Mouse (Mus musculus) adipose tissue, adult 10 weeks (tissue): ENCODE measurements around the gene Tcf15. TPM values are rescaled to one million over a fixed set of nuclear protein-coding genes. Genes with fewer than 3 reads are reported as not detected.

Experiments
- polyA plus RNA-seq: library from polyadenylated mRNA; stranded (reverse); fragments of 350-450 nt; fragmentation: Illumina TruSeq; extraction: RNeasy Lipid Tissue Mini Kit (QIAGEN cat#74804); gene quantifications from one replicate; pipeline ENCODE4 v1.2.3, GENCODE M21; 2014; ENCODE audit warnings: low read depth, low replicate concordance

Tcf15 gene
- 6.0 TPM for polyA plus RNA-seq

GRCm38 (mm10) chr2:152143279-152144157 lies at the start of gene Tcf15:
Gene Tcf15 (plus strand): TSS chr2:152143561.

GRCm38 (mm10) chr2:152105318-152106224 lies 37.8 kb upstream of the Tcf15 start, which contains the start of gene Srxn1:
Gene Srxn1 (plus strand): TSS chr2:152105516.

Other genes starting within 250 kb of the Tcf15 start
- gene Angpt4, start 232.4 kb upstream of the Tcf15 start, polyA plus RNA-seq: 14.7 TPM
- 14.3 TPM for gene Fam110a, start 163.3 kb upstream of the Tcf15 start, polyA plus RNA-seq
- gene Slc52a3, start 147.1 kb upstream of the Tcf15 start, polyA plus RNA-seq: 26.7 TPM
- 0.58 TPM for gene Scrt2, start 62.0 kb upstream of the Tcf15 start, polyA plus RNA-seq
- 62.8 TPM for gene Srxn1, start 38.0 kb upstream of the Tcf15 start, polyA plus RNA-seq
- gene Csnk2a1, start 83.3 kb downstream of the Tcf15 start, polyA plus RNA-seq: 53.3 TPM
- gene Tbc1d20, start 150.3 kb downstream of the Tcf15 start, polyA plus RNA-seq: 64.9 TPM
- 61.0 TPM for gene Rbck1, start 189.1 kb downstream of the Tcf15 start, polyA plus RNA-seq
- 3.1 TPM for gene Trib3, start 200.5 kb downstream of the Tcf15 start, polyA plus RNA-seq
- not detected for gene Nrsn2, start 233.1 kb downstream of the Tcf15 start, polyA plus RNA-seq